ENCODE assay signal across 8 mouse cellular contexts in the genomic region with DNA sequence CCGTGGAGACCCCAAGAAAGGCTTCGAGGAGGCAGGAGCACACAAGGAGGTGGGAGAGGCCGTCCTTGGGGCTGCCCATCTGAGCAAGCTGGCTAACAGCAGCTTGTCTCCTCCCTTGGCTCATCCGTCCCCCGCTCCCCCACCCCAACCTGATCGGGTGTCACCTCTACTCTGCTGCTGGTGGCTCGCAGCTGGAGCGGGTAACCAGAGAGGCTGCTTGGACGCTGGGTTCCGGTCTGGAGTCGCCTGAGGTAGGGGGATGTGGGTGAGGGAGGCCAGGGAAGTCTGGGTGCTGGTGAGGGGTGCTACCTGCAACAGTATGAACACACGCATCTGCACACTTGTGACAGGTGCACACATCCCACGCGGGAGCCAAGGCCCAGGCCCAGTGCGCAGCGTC. TPM values are rescaled to one million over a fixed set of nuclear protein-coding genes. Genes with fewer than 3 reads are reported as not detected.
DNase-seq lines count a peak whose midpoint lies in the region; ATAC-seq and TF ChIP-seq lines count a peak whose summit lies in the region.

A gene (plus strand): TSS at position 151 of the 400 bp plus-strand sequence.

- peak within 1 kb of the TSS; percentile 73 for H3K4me3 ChIP-seq in cerebellum, adult 2 months (replicated peaks; ENCODE audit: insufficient read depth, low read depth, low read length)
- H3K4me3 ChIP-seq in lung, postnatal 0 days (ENCODE audit: low read depth, low read length), result peak within 1 kb of the TSS; percentile 66
- peak within 1 kb of the TSS; percentile 64 for H3K4me3 ChIP-seq in limb, embryonic 15.5 days

- 82% methylated on average over 16 of the region's 16 CpGs for WGBS in cerebellum, adult 2 months
- 73% methylated on average over 15 of the region's 16 CpGs for WGBS in lung, postnatal 0 days
- 69% methylated on average over 16 of the region's 16 CpGs for WGBS in limb, embryonic 15.5 days

- no peak for DNase-seq in cerebellum, adult 2 months
- no peak for DNase-seq in cerebellum, postnatal 36 days
- no peak for DNase-seq in lung, postnatal 0 days (ENCODE audit: low spot score)
- no peak for DNase-seq in lung, postnatal 4 days
- no peak for DNase-seq in heart, postnatal 10 days
- DNase-seq in adipocyte (ENCODE audit: low spot score), result no peak

- peak within 1 kb of the TSS; percentile 30 for H3K9ac ChIP-seq in lung, postnatal 0 days (replicated peaks; ENCODE audit: low read depth)
- H3K9ac ChIP-seq in limb, embryonic 15.5 days, result peak within 1 kb of the TSS; percentile 62

- no peaks in the 10 kb centered on the region for H3K9me3 ChIP-seq in lung, postnatal 0 days (ENCODE audit: low read length)
- no peaks in the 10 kb centered on the region for H3K9me3 ChIP-seq in limb, embryonic 15.5 days

- H3K4me1 ChIP-seq in cerebellum, adult 2 months (ENCODE audit: control insufficient read depth, insufficient read depth, low read length), result peaks cover 8% of the 10 kb centered on the region
- peaks cover 13% of the 10 kb centered on the region for H3K4me1 ChIP-seq in lung, postnatal 0 days (ENCODE audit: insufficient read depth, low read depth, low read length)
- peaks cover 31% of the 10 kb centered on the region for H3K4me1 ChIP-seq in limb, embryonic 15.5 days

- no peak for TF ChIP-seq POLR2A in cerebellum, adult 2 months (IDR thresholded peaks at IDR 0.05; ENCODE audit: borderline replicate concordance, insufficient read depth, low read length)

- H3K36me3 ChIP-seq in lung, postnatal 0 days (ENCODE audit: insufficient read depth, low read length), result 0 out of 2 replicates have a peak, but pooled peaks cover 3% of the 10 kb centered on the region
- H3K36me3 ChIP-seq in limb, embryonic 15.5 days, result peaks cover 29% of the 10 kb centered on the region

- no peak for TF ChIP-seq EP300 in lung, postnatal 0 days (IDR thresholded peaks at IDR 0.05)

- H3K4me2 ChIP-seq in lung, postnatal 0 days (replicated peaks; ENCODE audit: low read depth, low read length), result peak within 1 kb of the TSS; percentile 78
- H3K4me2 ChIP-seq in limb, embryonic 15.5 days, result peak within 1 kb of the TSS; percentile 79

- no peaks in the 10 kb centered on the region for H3K27me3 ChIP-seq in cerebellum, adult 2 months (ENCODE audit: control insufficient read depth, insufficient read depth, low read length)
- H3K27me3 ChIP-seq in lung, postnatal 0 days (replicated peaks; ENCODE audit: insufficient read depth, low read length), result no peaks in the 10 kb centered on the region
- H3K27me3 ChIP-seq in limb, embryonic 15.5 days, result no peaks in the 10 kb centered on the region

- peak within 1 kb of the TSS; percentile 67 for H3K27ac ChIP-seq in cerebellum, adult 2 months (ENCODE audit: insufficient read depth, low read length)
- peak within 1 kb of the TSS; percentile 92 for H3K27ac ChIP-seq in lung, postnatal 0 days (ENCODE audit: low read length)
- peak within 1 kb of the TSS; percentile 93 for H3K27ac ChIP-seq in limb, embryonic 15.5 days

- no peak for TF ChIP-seq CTCF in cerebellum, adult 2 months (IDR thresholded peaks at IDR 0.05; ENCODE audit: borderline replicate concordance, insufficient read depth, low read depth, low read length)
- no peak for TF ChIP-seq CTCF in lung, postnatal 0 days (IDR thresholded peaks at IDR 0.05)

- ATAC-seq in lung, postnatal 0 days, result no peak
- no peak for ATAC-seq in limb, embryonic 15.5 days (ENCODE audit: insufficient number of reproducible peaks, low FRiP score, low TSS enrichment, low read depth)
- no peak for ATAC-seq in granulocyte monocyte progenitor cell, adult 5-6 weeks (replicated peaks; ENCODE audit: poor library complexity, severe bottlenecking)

- intact Hi-C loops in heart, postnatal 10 days (cut with DNase I), result no loop called here

RNA-seq across cellular contexts. Expression of the gene that starts here (rescaled TPM):
- 121 and 130 TPM in 2 replicates for polyA plus RNA-seq in cerebellum, adult 2 months (2012; rRNA removed)
- 4.4 and 5.3 TPM in 2 replicates for polyA plus RNA-seq in lung, postnatal 0 days (2015; fragmentation: Nextera tagmentation; extraction: Ambion mirVana)
- 10 to 100 TPM; 13.9 to 16.6 TPM for total RNA-seq in heart, postnatal 10 days (2021)
- 8.8 and 11.9 TPM in 2 replicates for polyA plus RNA-seq in limb, embryonic 15.5 days (2015; fragmentation: Nextera tagmentation; extraction: Ambion mirVana)
- 7.6 and 9.2 TPM in 2 replicates for total RNA-seq in granulocyte monocyte progenitor cell, adult 5-6 weeks (2014; fragmentation: Nextera tagmentation)
- total RNA-seq in granulocyte monocyte progenitor cell, adult 5-6 weeks (2017), result 7.5 and 8.3 TPM in 2 replicates
